Mouse (Mus musculus): ENCODE data around the gene Ppp1r12a. TPM values are rescaled to one million over a fixed set of nuclear protein-coding genes. Genes with fewer than 3 reads are reported as not detected.

Ppp1r12a gene
- polyA plus RNA-seq, 1 experiment = 1.0 TPM

- H3K9me3 ChIP-seq (ENCODE audit: control insufficient read depth, low read length) = no peaks in the 10 kb centered on the region
- H3K27me3 ChIP-seq (ENCODE audit: control insufficient read depth) = peaks cover 27% of the 10 kb centered on the region
- TF ChIP-seq GATA1 (IDR thresholded peaks at IDR 0.05; ENCODE audit: low read length) (no peak), TAL1 (IDR thresholded peaks at IDR 0.05; ENCODE audit: low read length) (no peak)
- no peaks in the 10 kb centered on the region; the same call in 1 of the 2 replicates for H3K36me3 ChIP-seq (ENCODE audit: control insufficient read depth)
- H3K4me1 ChIP-seq (ENCODE audit: control insufficient read depth) = peaks cover 35% of the 10 kb centered on the region
- H3K4me3 ChIP-seq (replicated peaks) = no peak overlapping the region
These were observed 167.8 kb downstream of the Ppp1r12a start for GRCm38 (mm10) chr10:108329771-108330170.

- TF ChIP-seq GATA1 (IDR thresholded peaks at IDR 0.05; ENCODE audit: low read length) (no peak), TAL1 (IDR thresholded peaks at IDR 0.05; ENCODE audit: low read length) (no peak)
- H3K36me3 ChIP-seq (ENCODE audit: control insufficient read depth) = peaks cover 5% of the 10 kb centered on the region
- H3K27me3 ChIP-seq (ENCODE audit: control insufficient read depth) = peaks cover 27% of the 10 kb centered on the region
- no peaks in the 10 kb centered on the region for H3K9me3 ChIP-seq (ENCODE audit: control insufficient read depth, low read length)
- H3K4me1 ChIP-seq (ENCODE audit: control insufficient read depth) = peaks cover 39% of the 10 kb centered on the region
- peak overlapping the region; percentile 84 for H3K4me3 ChIP-seq (replicated peaks)
These were observed 169.0 kb downstream of the Ppp1r12a start for GRCm38 (mm10) chr10:108330964-108331363.

GRCm38 (mm10) chr10:108331784-108332561, 170.0 kb downstream of the Ppp1r12a start, which contains the start of gene Pawr:
Gene Pawr (plus strand): TSS chr10:108332121.
- peaks cover 15% of the 10 kb centered on the region for H3K36me3 ChIP-seq (ENCODE audit: control insufficient read depth)
- TF ChIP-seq TAL1 (IDR thresholded peaks at IDR 0.05; ENCODE audit: low read length) = no peak
- no peak for TF ChIP-seq GATA1 (IDR thresholded peaks at IDR 0.05; ENCODE audit: low read length)
- peaks cover 46% of the 10 kb centered on the region for H3K4me1 ChIP-seq (ENCODE audit: control insufficient read depth)
- peaks cover 27% of the 10 kb centered on the region for H3K27me3 ChIP-seq (ENCODE audit: control insufficient read depth)
- peak within 1 kb of the TSS; percentile 84 for H3K4me3 ChIP-seq (replicated peaks)
- H3K9me3 ChIP-seq (ENCODE audit: control insufficient read depth, low read length) = no peaks in the 10 kb centered on the region

- TF ChIP-seq GATA1 (IDR thresholded peaks at IDR 0.05; ENCODE audit: low read length) = no peak
- no peak for TF ChIP-seq TAL1 (IDR thresholded peaks at IDR 0.05; ENCODE audit: low read length)
- Histone ChIP-seq H3K4me1 (ENCODE audit: control insufficient read depth) (peaks cover 51% of the 10 kb centered on the region), H3K4me3 (replicated peaks) (peak overlapping the region; percentile 84), H3K27me3 (ENCODE audit: control insufficient read depth) (peaks cover 27% of the 10 kb centered on the region), H3K36me3 (ENCODE audit: control insufficient read depth) (peaks cover 19% of the 10 kb centered on the region), H3K9me3 (ENCODE audit: control insufficient read depth, low read length) (no peaks in the 10 kb centered on the region)
These were observed 170.9 kb downstream of the Ppp1r12a start for GRCm38 (mm10) chr10:108332571-108333541.

GRCm38 (mm10) chr10:108333642-108334041, 171.6 kb downstream of the Ppp1r12a start:
- peaks cover 26% of the 10 kb centered on the region for H3K36me3 ChIP-seq (ENCODE audit: control insufficient read depth)
- H3K9me3 ChIP-seq (ENCODE audit: control insufficient read depth, low read length) = no peaks in the 10 kb centered on the region
- peaks cover 27% of the 10 kb centered on the region for H3K27me3 ChIP-seq (ENCODE audit: control insufficient read depth)
- H3K4me1 ChIP-seq (ENCODE audit: control insufficient read depth) = peaks cover 53% of the 10 kb centered on the region
- no peak for TF ChIP-seq TAL1 (IDR thresholded peaks at IDR 0.05; ENCODE audit: low read length)
- TF ChIP-seq GATA1 (IDR thresholded peaks at IDR 0.05; ENCODE audit: low read length) = no peak
- H3K4me3 ChIP-seq (replicated peaks) = peak overlapping the region; percentile 84

Other genes starting within 250 kb of the Ppp1r12a start
- gene Pawr, start 169.9 kb downstream of the Ppp1r12a start, polyA plus RNA-seq (2012) = 0.75 and 1.3 TPM in 2 replicates

Measured in erythroblast, embryonic 14.5 days (primary cell).